Mouse (Mus musculus): Measurements from ENCODE around the gene Thpo.

The Thpo gene

DNA sequence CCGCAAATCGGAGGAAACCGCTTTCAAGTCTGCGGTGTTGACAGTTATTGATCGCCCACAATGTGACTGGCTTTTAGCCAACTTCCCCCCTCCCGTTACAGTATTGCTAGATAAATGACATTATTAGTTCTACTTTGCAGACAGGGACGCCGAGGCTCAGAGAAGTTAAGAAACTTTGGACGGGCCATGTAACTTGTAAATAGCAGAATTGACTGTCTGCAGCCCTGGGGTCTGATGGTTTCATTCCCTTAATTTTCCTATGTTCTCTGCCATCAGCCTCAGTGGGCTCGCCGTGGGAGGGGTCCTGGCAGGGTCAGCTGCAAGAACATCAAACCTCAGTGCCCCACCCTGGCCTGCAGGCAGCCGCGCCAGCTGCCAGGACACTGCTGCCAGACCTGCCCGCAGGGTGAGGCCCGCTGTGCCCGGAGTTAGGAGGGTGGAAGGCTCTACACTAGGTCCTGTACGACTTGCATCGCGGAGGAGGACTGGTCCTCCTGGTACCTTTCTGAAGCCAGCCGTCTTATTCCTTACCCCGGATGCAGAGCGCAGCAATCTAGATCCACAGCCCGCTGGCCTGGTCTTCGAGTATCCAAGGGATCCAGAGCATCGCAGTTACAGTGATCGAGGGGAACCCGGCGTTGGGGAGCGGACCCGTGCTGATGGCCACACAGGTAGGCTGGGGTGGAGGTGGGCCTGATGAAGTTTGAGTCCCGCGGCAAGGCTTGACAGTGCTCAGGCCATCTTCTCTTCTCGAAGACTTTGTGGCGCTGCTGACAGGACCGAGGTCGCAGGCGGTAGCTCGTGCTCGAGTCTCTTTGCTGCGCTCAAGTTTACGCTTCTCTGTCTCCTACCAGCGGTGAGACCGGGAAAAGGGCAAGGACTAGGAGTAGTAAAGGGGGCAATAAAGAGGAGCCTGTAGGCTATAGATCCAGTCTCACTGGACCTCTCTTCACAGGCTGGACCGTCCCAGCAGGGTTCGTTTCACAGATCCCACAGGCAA lies at the start of gene Thpo:
TSS of gene Thpo (minus strand) at position 781 of the 1,000 bp plus-strand sequence.
- DNase-seq (ENCODE audit: low read depth, low spot score): peak; percentile 32

DNA sequence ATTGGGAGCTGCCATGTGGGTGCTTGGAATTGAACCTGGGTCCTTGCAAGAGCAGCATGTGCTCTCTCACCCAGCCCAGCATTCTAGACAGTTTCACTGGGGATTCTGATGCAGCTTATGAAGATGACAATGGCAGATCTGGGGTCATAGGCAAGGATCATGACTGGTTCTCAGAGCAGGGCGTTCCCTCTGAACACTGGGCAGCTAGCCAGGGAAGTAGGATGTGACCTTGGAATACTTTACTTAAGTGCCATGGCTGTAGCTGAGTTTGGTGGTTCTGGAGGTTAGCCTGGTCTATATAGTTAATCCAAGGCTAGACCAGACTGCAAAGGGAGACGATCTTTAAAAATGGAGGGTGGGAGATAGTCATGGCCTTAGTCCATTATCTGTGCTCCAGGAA lies 49.6 kb upstream of the Thpo start:
- DNase-seq (ENCODE audit: low read depth, low spot score): no peak

DNA sequence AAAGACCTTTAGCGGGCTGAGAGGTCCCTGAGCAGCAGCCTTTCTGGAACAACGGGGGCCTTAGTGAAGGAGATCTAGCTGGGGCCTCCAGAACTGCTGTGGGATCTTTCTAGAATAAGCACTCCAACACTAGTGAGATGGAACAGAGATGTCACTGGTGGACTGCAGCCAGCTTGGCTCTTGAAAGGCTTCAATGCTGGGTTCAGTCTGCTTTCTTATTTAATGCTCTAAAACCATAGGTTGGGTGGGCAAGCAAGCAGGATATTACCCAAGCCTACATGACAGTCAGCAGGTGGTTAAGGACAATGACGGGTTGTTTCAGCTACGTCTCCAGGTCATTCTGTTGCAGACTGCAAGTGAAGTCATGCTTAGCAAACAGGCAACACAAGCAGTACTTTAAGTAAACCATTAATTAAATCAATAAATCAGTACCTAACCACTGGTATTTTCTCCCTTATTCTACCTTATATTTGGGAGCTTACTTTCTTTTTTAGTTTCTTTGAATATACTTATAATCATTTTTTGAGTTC lies 46.9 kb upstream of the Thpo start:
- DNase-seq (ENCODE audit: low read depth, low spot score): no peak

DNA sequence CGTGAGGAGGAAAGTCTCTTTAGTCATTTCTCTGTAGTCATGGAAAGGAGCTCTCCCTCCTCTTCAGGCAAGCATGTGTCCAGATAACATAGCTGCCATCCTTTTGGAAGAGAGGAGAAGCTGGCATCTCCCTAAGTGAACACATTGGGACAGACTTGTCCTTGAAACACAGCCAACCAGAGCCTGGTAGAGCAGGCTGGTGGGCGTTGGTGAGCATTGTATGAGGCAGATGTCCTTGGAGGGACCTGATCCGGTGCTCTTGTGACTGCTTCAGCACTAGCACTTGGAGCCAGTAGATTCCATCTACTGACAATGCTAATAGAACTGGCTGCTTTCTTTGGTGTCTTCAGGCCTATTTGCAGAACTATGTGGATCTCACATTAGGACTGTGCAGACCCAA lies 45.5 kb upstream of the Thpo start:
- no peak for DNase-seq (ENCODE audit: low read depth, low spot score)

DNA sequence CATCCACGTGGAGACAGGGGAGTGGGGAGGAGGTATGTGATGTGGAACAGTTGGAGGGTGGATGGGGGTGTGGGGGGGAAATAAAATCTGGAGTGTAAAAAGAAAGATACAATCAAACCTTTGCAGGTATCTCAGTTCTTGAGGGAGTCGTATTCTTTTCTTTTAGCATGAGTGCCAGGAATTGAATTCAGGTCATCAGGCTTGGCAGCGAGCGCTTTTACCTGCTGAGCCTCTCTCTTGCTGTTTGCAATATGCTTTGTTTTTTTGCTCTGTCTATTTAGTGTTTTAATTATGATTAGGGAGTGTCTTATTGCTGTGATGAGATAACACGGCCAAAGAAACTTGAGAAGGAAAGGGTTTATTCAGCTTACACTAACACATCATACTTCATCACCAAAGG lies 40.7 kb upstream of the Thpo start:
- no peak for DNase-seq (ENCODE audit: low read depth, low spot score)

DNA sequence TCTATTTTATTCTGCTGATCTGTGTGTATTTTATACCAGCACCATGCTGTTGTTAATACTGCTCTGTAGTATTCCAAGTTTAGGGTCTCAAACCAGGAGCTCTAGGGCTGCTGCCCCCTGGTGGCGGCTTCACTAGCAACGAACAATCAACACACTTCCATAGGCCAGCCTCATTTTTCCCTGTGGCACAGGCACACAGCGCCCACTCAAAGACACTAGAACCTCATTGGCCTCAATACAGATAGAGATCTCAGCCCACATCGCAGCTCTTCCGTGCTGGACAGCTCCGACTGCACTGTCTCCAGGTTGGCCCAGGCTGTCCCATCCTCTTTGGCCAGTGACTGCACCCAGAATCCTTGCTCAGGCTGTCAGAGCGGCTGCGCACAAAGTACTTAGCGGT lies 30.9 kb upstream of the Thpo start:
- DNase-seq (ENCODE audit: low read depth, low spot score): peak; percentile 94

DNA sequence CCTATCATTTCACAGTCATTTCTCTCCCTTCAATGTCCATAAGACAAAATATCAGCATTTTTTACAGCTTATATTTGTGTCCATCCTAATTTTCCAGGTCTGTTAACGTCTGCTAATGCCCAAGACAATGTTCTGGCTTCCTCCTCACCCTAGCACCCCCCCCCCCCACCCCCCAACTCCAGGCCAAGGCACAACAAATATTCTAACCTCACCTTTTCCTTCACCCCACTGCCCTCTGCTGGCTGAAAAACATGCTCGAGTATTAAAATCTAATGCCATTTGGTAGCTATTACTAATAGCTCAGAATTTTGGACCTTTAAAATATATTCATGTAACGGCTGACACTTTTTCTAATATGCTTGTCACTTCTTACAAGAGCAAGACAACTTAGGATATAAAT lies 27.4 kb upstream of the Thpo start:
- peak; percentile 43 for DNase-seq (ENCODE audit: low read depth, low spot score)

DNA sequence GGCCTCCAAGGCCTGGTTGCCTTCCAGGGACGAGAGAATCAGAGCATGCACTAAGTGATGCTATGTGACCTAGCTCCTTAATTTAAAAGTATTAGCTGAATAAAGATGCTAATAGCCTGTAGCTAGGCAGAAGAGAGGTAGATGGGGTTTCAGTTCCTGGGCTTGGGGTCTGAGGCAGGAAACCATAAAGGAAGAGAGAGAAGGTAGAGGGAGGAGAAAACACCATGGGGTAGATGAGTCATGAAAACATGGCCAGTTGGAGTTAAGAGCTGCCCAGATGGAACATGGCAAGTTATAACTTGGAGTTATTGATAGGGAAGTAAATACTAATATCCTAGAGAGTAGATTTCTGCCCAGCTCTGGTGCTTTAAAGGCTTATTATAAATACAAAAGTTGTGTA lies 23.1 kb upstream of the Thpo start:
- DNase-seq (ENCODE audit: low read depth, low spot score): no peak

DNA sequence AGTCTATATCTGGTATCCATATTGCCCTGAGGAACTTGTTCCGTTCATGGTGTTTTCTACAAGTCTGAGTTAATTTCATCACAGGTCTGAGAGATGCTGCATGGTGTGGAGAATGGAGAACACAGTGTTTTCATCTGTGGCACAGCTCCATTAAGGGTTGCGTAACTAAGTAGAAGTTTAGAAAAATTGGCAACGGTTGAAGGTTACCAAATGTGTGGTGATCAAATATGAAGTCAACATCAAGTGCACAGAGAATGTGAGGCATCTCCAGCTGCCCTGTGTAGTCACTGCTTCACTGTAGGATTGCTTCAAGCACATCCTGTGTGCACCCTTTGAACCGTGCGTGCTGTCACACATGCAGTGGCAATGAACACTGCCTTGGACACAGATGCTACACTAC lies 21.7 kb upstream of the Thpo start:
- DNase-seq (ENCODE audit: low read depth, low spot score): no peak

DNA sequence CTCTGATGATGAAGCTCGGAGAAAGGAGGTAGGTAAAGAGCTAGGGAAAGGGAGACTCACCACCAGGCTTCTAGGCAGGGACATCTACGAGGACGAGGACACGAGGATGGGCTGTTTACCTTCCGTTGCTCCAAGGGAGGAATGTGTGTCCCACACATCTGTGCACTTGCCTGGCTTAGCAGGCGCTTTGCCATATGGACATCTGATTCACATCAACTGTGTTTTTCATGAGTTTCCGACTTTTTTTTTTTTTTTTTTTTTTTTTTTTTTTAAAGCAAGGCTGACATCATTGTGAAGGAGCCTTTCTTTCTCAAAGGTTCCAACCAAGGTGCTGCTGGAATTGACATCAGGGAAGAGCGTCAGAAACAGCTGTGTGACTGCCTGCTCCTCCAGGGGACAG lies 16.2 kb upstream of the Thpo start:
- DNase-seq (ENCODE audit: low read depth, low spot score): no peak

DNA sequence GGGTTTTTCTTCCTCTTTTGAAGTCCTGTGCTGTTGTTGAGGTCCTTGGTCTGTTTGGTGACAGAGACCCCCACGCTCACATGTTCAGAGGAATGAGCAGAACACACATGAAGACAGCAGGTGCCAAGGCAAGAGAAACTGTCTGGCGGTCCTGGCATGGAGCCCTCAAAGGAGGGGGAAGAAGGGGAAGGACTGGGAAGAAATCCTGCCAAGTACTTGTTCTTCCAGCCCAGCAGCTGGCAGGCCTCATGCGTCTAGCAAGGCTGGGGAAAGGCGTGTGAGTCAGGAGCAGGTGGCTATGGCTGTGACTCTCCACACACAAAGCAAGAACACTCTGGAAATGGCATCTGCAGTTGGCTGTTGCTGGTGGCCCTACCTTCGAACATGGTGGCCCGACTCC lies 12.3 kb upstream of the Thpo start:
- no peak for DNase-seq (ENCODE audit: low read depth, low spot score)

DNA sequence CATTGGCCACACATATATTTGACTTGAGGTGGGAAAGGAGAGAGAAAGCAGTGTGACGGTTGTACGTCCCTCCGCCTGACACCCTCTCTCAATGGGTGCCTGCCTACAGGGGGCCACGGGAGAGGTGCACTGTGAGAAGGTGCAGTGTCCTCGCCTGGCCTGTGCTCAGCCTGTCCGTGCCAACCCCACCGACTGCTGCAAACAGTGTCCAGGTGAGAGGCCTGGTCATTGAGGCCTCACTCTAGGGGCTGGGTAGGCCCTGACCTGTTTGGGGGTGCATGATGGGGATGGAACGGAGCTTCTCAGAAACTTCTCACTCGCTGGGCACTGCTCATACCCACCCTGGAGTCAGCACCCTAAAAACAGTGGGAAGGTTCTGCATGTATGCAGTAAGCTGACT lies 5.5 kb upstream of the Thpo start:
- no peak for DNase-seq (ENCODE audit: low read depth, low spot score)

DNA sequence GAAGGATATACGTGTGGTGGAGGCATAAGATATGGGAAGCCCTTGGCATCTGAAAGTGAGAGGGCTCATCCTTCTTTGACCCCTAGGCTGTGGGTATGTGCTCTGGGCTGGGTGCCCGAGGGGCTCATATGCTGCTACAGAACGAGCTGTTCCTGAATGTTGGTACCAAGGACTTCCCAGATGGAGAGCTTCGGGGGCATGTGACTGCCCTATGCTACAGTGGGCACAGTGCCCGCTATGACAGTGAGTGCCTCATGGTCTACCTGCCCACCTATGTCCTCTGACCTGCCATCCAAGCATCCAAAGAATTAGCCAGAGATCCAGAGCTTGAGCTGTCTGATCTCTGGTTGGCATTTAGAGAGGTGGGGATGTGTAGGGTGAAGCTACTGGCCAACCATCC lies 2.5 kb upstream of the Thpo start:
- DNase-seq (ENCODE audit: low read depth, low spot score): no peak

DNA sequence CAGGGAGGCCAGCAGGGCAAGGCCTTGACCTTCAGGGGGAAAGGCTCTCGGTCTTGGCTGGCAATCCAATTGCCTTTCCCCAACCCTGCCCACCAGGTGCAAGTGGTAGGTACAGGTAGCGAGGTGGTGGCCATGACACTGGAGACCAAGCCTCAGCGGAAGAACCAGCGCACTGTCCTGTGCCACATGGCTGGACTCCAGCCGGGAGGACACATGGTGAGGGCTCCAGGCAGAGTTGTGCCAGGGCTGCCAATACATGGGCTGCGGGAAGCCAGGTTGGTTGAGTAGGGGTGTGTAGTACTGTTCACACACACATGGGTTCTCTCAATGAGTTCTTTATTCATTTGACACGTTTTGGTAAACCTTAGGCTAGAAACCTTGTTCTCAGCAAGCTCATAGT lies 1.9 kb upstream of the Thpo start:
- DNase-seq (ENCODE audit: low read depth, low spot score): no peak

DNA sequence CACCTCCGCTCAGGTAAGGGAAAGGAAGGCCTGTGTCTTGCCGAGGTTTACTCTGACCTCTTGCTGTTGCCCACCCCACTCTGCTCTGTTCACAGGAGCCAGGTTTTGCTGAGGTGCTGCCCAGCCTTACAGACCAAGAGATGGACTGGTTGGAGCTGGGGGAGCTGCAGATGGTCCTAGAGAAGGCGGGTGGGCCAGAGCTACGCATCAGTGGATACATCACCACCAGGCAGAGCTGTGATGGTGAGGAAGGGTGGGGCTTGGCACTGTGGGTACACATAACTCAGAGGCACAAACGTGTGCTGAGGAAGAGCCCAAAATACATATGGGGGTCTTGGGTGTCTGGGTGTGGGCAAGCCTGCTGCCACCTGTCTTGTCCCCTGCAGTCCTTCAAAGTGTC lies 1.3 kb upstream of the Thpo start:
- DNase-seq (ENCODE audit: low read depth, low spot score): no peak

DNA sequence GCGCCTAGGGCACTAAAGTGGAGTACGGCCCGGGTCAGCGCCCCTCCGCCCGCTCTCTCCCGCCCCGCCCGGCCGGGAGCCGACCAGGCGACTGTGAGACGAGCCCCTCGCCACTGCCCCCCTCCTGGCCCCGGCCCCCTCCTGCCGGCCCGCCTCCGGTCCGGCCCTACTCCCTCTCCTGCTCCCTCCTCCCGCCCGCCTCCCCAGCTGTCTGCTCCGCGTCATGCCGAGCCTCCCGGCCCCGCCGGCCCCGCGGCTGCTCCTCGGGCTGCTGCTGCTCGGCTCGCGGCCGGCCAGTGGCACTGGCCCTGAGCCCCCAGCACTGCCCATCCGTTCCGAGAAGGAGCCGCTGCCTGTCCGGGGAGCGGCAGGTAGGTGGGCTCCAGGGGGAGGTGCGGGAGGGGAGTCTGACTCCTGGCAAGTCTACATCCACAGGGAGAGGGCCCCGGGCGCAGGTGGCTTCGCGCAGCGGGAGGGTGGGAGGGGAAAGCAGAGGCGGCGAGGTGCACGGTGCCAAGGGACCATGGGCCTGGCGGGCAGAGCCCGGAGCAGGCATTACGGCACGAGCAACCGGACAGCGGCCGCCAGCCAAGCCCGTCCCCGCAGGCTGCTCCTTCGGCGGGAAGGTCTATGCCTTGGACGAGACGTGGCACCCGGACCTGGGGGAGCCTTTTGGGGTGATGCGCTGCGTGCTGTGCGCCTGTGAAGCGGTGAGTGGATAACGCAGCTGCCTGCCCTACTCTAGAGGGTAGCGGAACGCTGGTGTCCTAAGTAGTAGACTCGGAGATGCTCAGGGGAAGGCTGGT lies 1.2 kb downstream of the Thpo start, which contains the start of gene Chrd:
TSS of gene Chrd (plus strand) at position 203 of the 806 bp plus-strand sequence.
- peak; percentile 56 for DNase-seq (ENCODE audit: low read depth, low spot score)

DNA sequence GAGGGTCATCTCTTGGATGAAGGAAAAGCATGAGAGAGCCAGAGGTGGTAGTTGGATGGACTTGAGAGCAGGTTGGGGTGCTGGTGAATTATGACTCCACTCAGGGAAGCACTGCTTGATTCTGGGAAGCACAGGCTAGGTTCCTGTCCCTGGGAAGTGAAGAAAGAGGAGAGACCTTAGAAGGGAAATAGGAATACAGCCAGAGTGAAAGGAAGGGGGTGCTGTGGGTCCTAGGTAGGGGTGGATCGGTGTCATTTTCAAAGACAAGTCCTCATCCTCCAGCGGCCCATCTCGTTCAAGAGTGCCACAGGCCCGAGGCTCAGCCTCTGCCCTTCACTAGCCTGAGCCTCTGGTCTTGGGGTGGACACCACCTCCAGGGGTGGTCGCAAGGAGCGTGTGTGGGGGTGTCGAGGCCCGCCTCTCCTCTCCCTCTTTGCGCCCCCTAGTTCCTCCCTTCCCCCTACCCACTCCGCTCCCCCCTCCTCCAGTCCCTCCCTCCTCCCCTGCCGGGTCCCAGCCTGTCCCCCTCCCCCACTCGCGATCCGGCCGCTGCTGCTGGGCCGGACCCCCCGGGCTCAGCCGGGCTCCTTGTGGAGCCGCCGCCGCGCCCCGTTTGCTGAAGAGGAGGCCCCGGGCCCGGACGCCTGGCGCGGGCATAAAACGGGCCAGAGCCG lies 1.9 kb downstream of the Thpo start:
- DNase-seq (ENCODE audit: low read depth, low spot score): peak; percentile 48

DNA sequence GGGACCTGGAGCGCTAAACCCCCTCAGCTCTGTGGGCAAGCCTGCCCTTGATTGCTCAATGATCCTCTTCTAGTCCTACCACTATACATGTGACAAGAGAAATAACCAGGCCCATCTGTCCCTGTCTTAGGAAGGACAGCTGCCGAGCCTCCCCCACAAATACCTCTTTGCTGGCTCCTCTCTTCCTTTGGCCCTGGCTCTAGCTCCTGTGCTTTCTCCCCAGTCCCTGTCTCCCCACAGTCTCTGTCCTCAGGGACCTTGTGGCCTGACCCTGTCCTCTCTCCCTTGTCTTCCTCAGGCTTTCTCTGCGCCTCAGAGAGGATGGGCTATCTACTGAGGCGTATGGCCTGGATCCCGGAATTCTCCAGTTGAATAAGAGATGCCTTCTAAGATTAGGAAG lies 2.6 kb downstream of the Thpo start:
- no peak for DNase-seq (ENCODE audit: low read depth, low spot score)

DNA sequence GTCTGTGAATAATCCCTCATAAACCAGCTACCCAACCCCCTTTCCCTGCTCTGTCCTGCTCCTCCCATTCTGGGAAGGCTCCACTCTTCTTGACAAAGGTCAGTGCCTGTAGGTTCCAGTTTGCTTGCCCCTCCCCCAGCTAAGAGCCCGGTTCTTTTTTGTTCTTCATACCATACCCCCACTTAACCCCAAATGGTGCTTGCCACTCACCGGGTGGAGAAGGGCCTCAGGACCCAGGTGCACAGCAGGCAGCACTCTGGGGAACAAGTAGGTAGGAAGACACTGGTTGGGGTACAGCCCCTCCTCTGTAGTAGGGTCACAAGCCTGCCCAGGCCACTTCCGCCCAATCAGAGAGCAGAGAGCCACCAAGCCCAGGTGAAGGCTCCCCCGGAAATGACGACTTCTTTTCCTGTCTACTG lies 4.0 kb downstream of the Thpo start:
- DNase-seq (ENCODE audit: low read depth, low spot score): peak; percentile 67

DNA sequence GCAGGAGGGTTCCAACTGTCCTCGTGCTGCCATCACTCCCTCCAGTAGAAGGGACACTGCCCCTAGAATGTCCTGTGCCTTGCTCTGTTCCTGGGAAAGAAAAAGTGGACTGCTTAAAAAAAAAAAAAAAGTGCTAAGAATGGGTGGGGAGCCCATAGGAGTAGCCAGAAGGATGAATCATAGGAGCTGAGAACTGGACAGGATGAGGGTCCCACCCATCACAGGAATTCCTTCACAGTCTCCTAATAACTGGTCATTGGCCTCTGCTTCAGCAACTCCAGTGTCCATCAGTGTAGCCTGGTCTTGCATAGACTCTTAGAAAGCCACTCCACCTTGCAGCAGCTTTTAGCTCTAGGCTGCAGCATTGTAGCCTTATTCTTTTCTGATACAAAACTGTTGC lies 7.9 kb downstream of the Thpo start:
- DNase-seq (ENCODE audit: low read depth, low spot score): no peak

DNA sequence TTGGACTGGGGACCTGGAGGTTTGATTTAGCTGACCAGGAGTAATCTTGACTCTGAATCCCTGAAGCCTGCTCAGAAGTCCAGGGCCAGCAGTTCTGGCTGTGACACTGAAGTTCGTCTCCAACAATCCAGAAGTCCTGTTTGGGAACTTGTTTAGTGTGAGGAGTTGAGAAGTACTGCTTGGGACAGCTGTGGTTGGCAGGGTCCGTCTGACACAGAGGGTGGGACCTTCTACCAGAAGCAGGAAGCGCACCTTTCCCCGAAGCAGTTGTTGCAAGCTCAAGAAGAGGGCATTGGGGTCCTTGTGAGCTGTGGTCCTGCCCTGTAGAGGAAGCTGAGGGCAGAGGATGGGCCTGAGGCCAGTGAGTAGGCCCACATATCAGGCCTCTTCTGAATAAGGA lies 8.6 kb downstream of the Thpo start:
- no peak for DNase-seq (ENCODE audit: low read depth, low spot score)

DNA sequence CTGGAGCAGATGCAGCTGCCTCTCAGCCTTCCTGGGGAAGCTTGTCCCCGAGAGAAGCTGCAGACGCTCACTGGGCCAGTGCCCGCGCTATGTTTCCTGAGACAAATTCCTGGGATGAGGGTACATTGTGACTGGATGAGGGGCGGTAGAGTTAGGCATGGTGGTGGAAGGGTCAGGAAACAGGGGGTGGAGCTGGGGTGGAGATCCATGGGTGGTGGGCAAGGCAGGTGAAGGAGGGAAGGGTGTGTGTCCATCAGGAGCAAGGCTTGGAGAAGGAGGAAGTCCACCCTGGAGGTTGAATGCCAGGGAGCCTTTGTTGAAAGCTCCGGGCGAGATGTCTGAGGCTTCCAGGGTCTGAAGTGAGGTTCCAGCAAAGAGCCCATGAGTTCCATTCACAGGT lies 9.0 kb downstream of the Thpo start:
- DNase-seq (ENCODE audit: low read depth, low spot score): no peak

Measured in R1 (cell line).